Mouse (Mus musculus) C2C12 (cell line): ENCODE measurements around the gene Hyal3.

ENCODE experiments used
- CTCF ChIP-seq: IDR thresholded peaks from one replicate; pipeline ENCODE4 v1.5.1; 2011; ENCODE audit not compliant: control insufficient read depth, insufficient read depth, insufficient read length
- MAX ChIP-seq: IDR thresholded peaks from one replicate; pipeline ENCODE4 v1.6.1; 2011; ENCODE audit warnings: mild to moderate bottlenecking, control low read depth
- MYOD1 ChIP-seq: IDR thresholded peaks from one replicate; pipeline ENCODE4 v1.6.1; 2011; ENCODE audit warnings: low read depth; ENCODE audit not compliant: control insufficient read depth, insufficient read length

DNA sequence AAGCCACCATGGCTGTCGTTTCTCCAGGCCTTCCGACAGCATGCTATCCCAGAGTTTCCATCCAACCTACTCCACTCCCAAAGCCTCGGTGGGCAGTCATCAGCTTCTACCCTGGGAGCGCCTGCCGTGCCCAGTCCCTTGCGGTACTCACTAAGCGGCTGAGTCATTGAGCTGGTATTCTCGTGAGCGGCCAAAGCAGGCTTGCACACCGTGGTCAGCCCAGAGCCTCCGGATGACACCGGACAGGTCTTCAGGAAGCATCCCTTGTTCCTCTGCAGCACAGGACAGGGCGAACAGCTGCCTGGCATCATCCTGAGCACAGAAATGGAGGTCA is 38.9 kb downstream of the Hyal3 start:
- TF ChIP-seq CTCF (no peak), MYOD1 (no peak), MAX (no peak)
